ENCODE assay signal across 9 mouse cellular contexts in genomic region chr4:40875842-40876241, GRCm38 (mm10). TPM values are rescaled to one million over a fixed set of nuclear protein-coding genes. Genes with fewer than 3 reads are reported as not detected.
A peak's percentile ranks its signal among the peaks of the same experiment; 100 is the strongest.
DNase-seq lines count a peak whose midpoint lies in the region; ATAC-seq and TF ChIP-seq lines count a peak whose summit lies in the region.
"Had no signal": no experiment of that assay in that cellular context is flagged by ENCODE, and none has a peak within 500 bp of the region (broad histone marks: within the 10 kb centered on the region; RNA-seq: fewer than 3 reads in every experiment).

No protein-coding gene starts in this region.

- 0 out of 2 replicates have a peak, but pooled peaks have one; percentile 12 for ATAC-seq in intestine, embryonic 16.5 days
- ATAC-seq in intestine, postnatal 0 days = no peak
- ATAC-seq in frontal cortex, adult (ENCODE audit: low TSS enrichment) = peak; percentile 86
- no peak for ATAC-seq in erythroblast, adult 5-6 weeks (replicated peaks; ENCODE audit: low FRiP score, poor library complexity, severe bottlenecking)

- H3K36me3 ChIP-seq in intestine, embryonic 16.5 days (ENCODE audit: control insufficient read depth, insufficient read depth, low read length) = no peaks in the 10 kb centered on the region
- H3K36me3 ChIP-seq in intestine, postnatal 0 days (ENCODE audit: control insufficient read depth, insufficient read depth) = no peaks in the 10 kb centered on the region
- H3K36me3 ChIP-seq in limb, embryonic 10.5 days = no peaks in the 10 kb centered on the region

- no peak overlapping the region for H3K27ac ChIP-seq in intestine, embryonic 16.5 days (ENCODE audit: low read length)
- no peak overlapping the region for H3K27ac ChIP-seq in intestine, postnatal 0 days (ENCODE audit: low read depth, low read length)
- peak overlapping the region; percentile 59; the same call in 1 of the 2 replicates for H3K27ac ChIP-seq in limb, embryonic 10.5 days

- 64% methylated on average over 20 of the region's 20 CpGs for WGBS in intestine, embryonic 16.5 days
- WGBS in intestine, postnatal 0 days = 79% methylated on average over 20 of the region's 20 CpGs
- WGBS in limb, embryonic 10.5 days = 95% methylated on average over 20 of the region's 20 CpGs

- no peak for DNase-seq in limb, embryonic 10.5 days (ENCODE audit: low spot score)
- DNase-seq in spleen, postnatal 4 days (ENCODE audit: low spot score in 2 of 2) = peak; percentile 33 to 66
- no peak for DNase-seq in kidney, postnatal 25 days
- DNase-seq in heart, postnatal 4 days = no peak

- H3K9me3 ChIP-seq in intestine, embryonic 16.5 days (ENCODE audit: control insufficient read depth, low read length) = no peaks in the 10 kb centered on the region
- H3K9me3 ChIP-seq in intestine, postnatal 0 days (ENCODE audit: control insufficient read depth) = no peaks in the 10 kb centered on the region
- no peaks in the 10 kb centered on the region for H3K9me3 ChIP-seq in limb, embryonic 10.5 days (replicated peaks)

- H3K4me1 ChIP-seq in intestine, embryonic 16.5 days (ENCODE audit: control insufficient read depth, insufficient read depth, low read length) = peaks cover 26% of the 10 kb centered on the region
- 0 out of 2 replicates have a peak, but pooled peaks cover 5% of the 10 kb centered on the region for H3K4me1 ChIP-seq in intestine, postnatal 0 days (replicated peaks; ENCODE audit: control insufficient read depth, insufficient read depth, low read length)
- H3K4me1 ChIP-seq in limb, embryonic 10.5 days = peaks cover 49% of the 10 kb centered on the region

- H3K4me2 ChIP-seq in intestine, embryonic 16.5 days (ENCODE audit: low read depth, low read length) = no peak overlapping the region
- H3K4me2 ChIP-seq in intestine, postnatal 0 days (replicated peaks; ENCODE audit: low read depth) = no peak overlapping the region

- no peak for TF ChIP-seq CTCF in intestine, postnatal 0 days (IDR thresholded peaks at IDR 0.05; ENCODE audit: low read depth)

- H3K9ac ChIP-seq in intestine, embryonic 16.5 days (ENCODE audit: low read depth, low read length) = no peak overlapping the region
- no peak overlapping the region for H3K9ac ChIP-seq in intestine, postnatal 0 days (ENCODE audit: low read depth, low read length)

- no peak overlapping the region for H3K4me3 ChIP-seq in intestine, embryonic 16.5 days (ENCODE audit: low read length)
- no peak overlapping the region for H3K4me3 ChIP-seq in intestine, postnatal 0 days (ENCODE audit: low read depth, low read length)
- H3K4me3 ChIP-seq in limb, embryonic 10.5 days = no peak overlapping the region

- no peaks in the 10 kb centered on the region for H3K27me3 ChIP-seq in intestine, embryonic 16.5 days (replicated peaks; ENCODE audit: control insufficient read depth, insufficient read depth, low read length)
- H3K27me3 ChIP-seq in intestine, postnatal 0 days (replicated peaks; ENCODE audit: control insufficient read depth, insufficient read depth, low read length) = peaks cover 8% of the 10 kb centered on the region; the same call in 1 of the 2 replicates
- no peaks in the 10 kb centered on the region for H3K27me3 ChIP-seq in limb, embryonic 10.5 days (ENCODE audit: low read depth, poor library complexity, severe bottlenecking)

RNA-seq across cellular contexts. Expression of gene B4galt1, which starts 22.0 kb away (rescaled TPM):
- polyA plus RNA-seq in intestine, embryonic 16.5 days (2015; fragmentation: Nextera tagmentation; extraction: Ambion mirVana) = 26.6 and 27.3 TPM in 2 replicates
- 15.3 and 15.5 TPM in 2 replicates for polyA plus RNA-seq in intestine, postnatal 0 days (2015; fragmentation: Nextera tagmentation; extraction: Ambion mirVana)
- 23.6 and 29.9 TPM in 2 replicates for polyA plus RNA-seq in limb, embryonic 10.5 days (2016; fragmentation: Nextera tagmentation; extraction: Ambion mirVana)
- 34.5 and 42.3 TPM in 2 replicates for total RNA-seq in erythroblast, adult 5-6 weeks (2015; ENCODE audit: low replicate concordance)
- 29.7 and 31.4 TPM in 2 replicates for total RNA-seq in erythroblast, adult 5-6 weeks (2017; ENCODE audit: low replicate concordance)
- 10 to 100 TPM; 92.2 to 93.6 TPM for total RNA-seq in heart, postnatal 4 days (2021)

RNA-seq across cellular contexts. Expression of gene Spink4, which starts 44.0 kb away (rescaled TPM):
- 539 and 560 TPM in 2 replicates for polyA plus RNA-seq in intestine, embryonic 16.5 days (2015; fragmentation: Nextera tagmentation; extraction: Ambion mirVana)
- 419 and 610 TPM in 2 replicates for polyA plus RNA-seq in intestine, postnatal 0 days (2015; fragmentation: Nextera tagmentation; extraction: Ambion mirVana)
- polyA plus RNA-seq in limb, embryonic 10.5 days (2016; fragmentation: Nextera tagmentation; extraction: Ambion mirVana) = not detected in 2 replicates
- total RNA-seq in erythroblast, adult 5-6 weeks (2015; ENCODE audit: low replicate concordance) = not detected in 2 replicates
- not detected in 2 replicates for total RNA-seq in erythroblast, adult 5-6 weeks (2017; ENCODE audit: low replicate concordance)
- total RNA-seq in heart, postnatal 4 days (2021) = 1 to 10 TPM; 2.7 to 2.8 TPM
- polyA plus RNA-seq: limb, embryonic 11.5 days had no signal

Comparison
In these comparisons a context has a peak if more than half of its experiments do, and no peak if none do; other contexts are left out.
1. ATAC-seq: peak in intestine, embryonic 16.5 days (single experiment) and frontal cortex, adult (single experiment); none in intestine, postnatal 0 days (single experiment) and erythroblast, adult 5-6 weeks (single experiment).
2. DNase-seq: peak in spleen, postnatal 4 days (2 of 2); none in limb, embryonic 10.5 days (single experiment), kidney, postnatal 25 days (0 of 2) and heart, postnatal 4 days (single experiment).
3. RNA of gene Spink4, which starts 44.0 kb away (polyA plus RNA-seq): 419 to 610 TPM in intestine, postnatal 0 days and 539 to 560 TPM in intestine, embryonic 16.5 days; not detected in limb, embryonic 10.5 days; every median in the first group is over 100 times any median in the second.